Mouse (Mus musculus): ENCODE results near the gene Slit3. TPM values are rescaled to one million over a fixed set of nuclear protein-coding genes. Genes with fewer than 3 reads are reported as not detected.

Gene Slit3
- total RNA-seq, 2 experiments from 2014 or later: 56.7 to 60.0 TPM

- no peak for TF ChIP-seq CTCF (IDR thresholded peaks at IDR 0.05)
- DNase-seq (ENCODE audit: extremely low spot score in 1 of 2, low spot score in 2 of 2): peak in 1 of 2 experiments; percentile 30
- intact Hi-C loops (cut with DNase I): no loop called here
- H3K4me3 ChIP-seq: no peak overlapping the region
- H3K27ac ChIP-seq: no peak overlapping the region; the same call in 1 of the 2 replicates
These were observed 477.7 kb downstream of the Slit3 start for GRCm38 (mm10) chr11:35598732-35599131.

GRCm38 (mm10) chr11:35601652-35602240 is 480.7 kb downstream of the Slit3 start:
- DNase-seq (ENCODE audit: extremely low spot score in 1 of 2, low spot score in 2 of 2): no peak
- TF ChIP-seq CTCF (IDR thresholded peaks at IDR 0.05): no peak
- intact Hi-C loops (cut with DNase I): no loop called here
- H3K27ac ChIP-seq: no peak overlapping the region
- H3K4me3 ChIP-seq: no peak overlapping the region

GRCm38 (mm10) chr11:35602586-35602985 is 481.6 kb downstream of the Slit3 start:
- TF ChIP-seq CTCF (IDR thresholded peaks at IDR 0.05): no peak
- no peak for DNase-seq (ENCODE audit: extremely low spot score in 1 of 2, low spot score in 2 of 2)
- H3K27ac ChIP-seq: no peak overlapping the region
- intact Hi-C loops (cut with DNase I): no loop called here
- no peak overlapping the region for H3K4me3 ChIP-seq

- intact Hi-C loops (cut with DNase I): no loop called here
- no peak overlapping the region for H3K4me3 ChIP-seq
- TF ChIP-seq CTCF (IDR thresholded peaks at IDR 0.05): peak; percentile 37
- no peak for DNase-seq (ENCODE audit: extremely low spot score in 1 of 2, low spot score in 2 of 2)
- H3K27ac ChIP-seq: 0 out of 2 replicates have a peak overlapping the region, but pooled peaks have one; percentile 17
These were observed 482.9 kb downstream of the Slit3 start for GRCm38 (mm10) chr11:35603946-35604345.

- intact Hi-C loops (cut with DNase I): no loop called here
These were observed 484.1 kb downstream of the Slit3 start for GRCm38 (mm10) chr11:35604848-35605790.

GRCm38 (mm10) chr11:35607191-35607590 is 486.2 kb downstream of the Slit3 start:
- intact Hi-C loops (cut with DNase I): no loop called here
- DNase-seq (ENCODE audit: extremely low spot score in 1 of 2, low spot score in 2 of 2): peak in 1 of 2 experiments; percentile 33
- TF ChIP-seq CTCF (IDR thresholded peaks at IDR 0.05): no peak
- Histone ChIP-seq H3K4me3 (no peak overlapping the region), H3K27ac (peak overlapping the region; percentile 84)

More at GRCm38 (mm10) chr11:35604848-35605790, 484.1 kb downstream of the Slit3 start:
- no peak overlapping the region for H3K27ac ChIP-seq
- no peak for DNase-seq (ENCODE audit: extremely low spot score in 1 of 2, low spot score in 2 of 2)
- no peak overlapping the region for H3K4me3 ChIP-seq
- TF ChIP-seq CTCF (IDR thresholded peaks at IDR 0.05): no peak

- Histone ChIP-seq H3K4me3 (no peak overlapping the region), H3K27ac (no peak overlapping the region)
- intact Hi-C loops (cut with DNase I): no loop called here
- no peak for DNase-seq (ENCODE audit: extremely low spot score in 1 of 2, low spot score in 2 of 2)
- TF ChIP-seq CTCF (IDR thresholded peaks at IDR 0.05): no peak
These were observed 487.8 kb downstream of the Slit3 start for GRCm38 (mm10) chr11:35608794-35609193.

GRCm38 (mm10) chr11:35612262-35612896 is 491.4 kb downstream of the Slit3 start:
- DNase-seq (ENCODE audit: extremely low spot score in 1 of 2, low spot score in 2 of 2): no peak
- Histone ChIP-seq H3K27ac (no peak overlapping the region), H3K4me3 (no peak overlapping the region)
- intact Hi-C loops (cut with DNase I): no loop called here
- no peak for TF ChIP-seq CTCF (IDR thresholded peaks at IDR 0.05)

GRCm38 (mm10) chr11:35614530-35614929 is 493.5 kb downstream of the Slit3 start:
- TF ChIP-seq CTCF (IDR thresholded peaks at IDR 0.05): no peak
- DNase-seq (ENCODE audit: extremely low spot score in 1 of 2, low spot score in 2 of 2): no peak
- Histone ChIP-seq H3K4me3 (no peak overlapping the region), H3K27ac (no peak overlapping the region)
- intact Hi-C loops (cut with DNase I): no loop called here

GRCm38 (mm10) chr11:35619421-35619820 is 498.4 kb downstream of the Slit3 start:
- no peak for TF ChIP-seq CTCF (IDR thresholded peaks at IDR 0.05)
- intact Hi-C loops (cut with DNase I): no loop called here

GRCm38 (mm10) chr11:35622736-35623135 is 501.7 kb downstream of the Slit3 start:
- Histone ChIP-seq H3K4me3 (no peak overlapping the region), H3K27ac (no peak overlapping the region)
- no peak; the same call in 1 of the 2 replicates for TF ChIP-seq CTCF (IDR thresholded peaks at IDR 0.05)
- no peak for DNase-seq (ENCODE audit: extremely low spot score in 1 of 2, low spot score in 2 of 2)
- intact Hi-C loops (cut with DNase I): no loop called here

More at GRCm38 (mm10) chr11:35619421-35619820, 498.4 kb downstream of the Slit3 start:
- Histone ChIP-seq H3K4me3 (no peak overlapping the region), H3K27ac (no peak overlapping the region)
- DNase-seq (ENCODE audit: extremely low spot score in 1 of 2, low spot score in 2 of 2): no peak
